Mouse (Mus musculus) bone marrow, adult 2 months (tissue): Measurements from ENCODE around the gene Sirt6. TPM values are rescaled to one million over a fixed set of nuclear protein-coding genes. Genes with fewer than 3 reads are reported as not detected.
A peak's percentile ranks its signal among the peaks of the same experiment; 100 is the strongest.
"Not testable (repeated sequence)": the region's sequence is repeated elsewhere in the genome, so short reads cannot be mapped to it uniquely, and the experiment has no call there.

ENCODE experiments used
- H3K27ac ChIP-seq: fragments of 200-500 bp; 2 replicates; pipeline ENCODE4 v1.5.1; 2012; ENCODE audit warnings: low read depth, mild to moderate bottlenecking, control low read depth, inconsistent platforms, low read length; ENCODE audit not compliant: control insufficient read depth, poor library complexity, insufficient read depth
- H3K4me1 ChIP-seq: fragments of 200-500 bp; 2 replicates; pipeline ENCODE4 v1.6.1; 2011; ENCODE audit warnings: low read length; ENCODE audit not compliant: control insufficient read depth, insufficient read depth
- H3K4me3 ChIP-seq: fragments of 200-500 bp; replicated peaks from 2 replicates; pipeline ENCODE3; 2011; ENCODE audit warnings: mild to moderate bottlenecking, low read depth, low read length, control low read depth; ENCODE audit not compliant: control insufficient read depth
- CTCF ChIP-seq: fragments of 200-500 bp; IDR thresholded peaks from 2 replicates; pipeline ENCODE4 v1.5.1; 2011; ENCODE audit warnings: low read length, control low read depth; ENCODE audit not compliant: control insufficient read depth, insufficient read depth
- POLR2A ChIP-seq: fragments of 200-500 bp; IDR thresholded peaks from 2 replicates; pipeline ENCODE4 v1.6.1; 2011; ENCODE audit warnings: low read depth, mild to moderate bottlenecking, control low read depth, low read length, borderline replicate concordance; ENCODE audit not compliant: control insufficient read depth
- WGBS: fragments of 180-500 bp; shearing (Covaris S2); methylation state at CpG from one replicate; pipeline ENCODE4 v1.1.7; 2018; 5-methylcytosine and 5-hydroxymethylcytosine counted together
- polyA plus RNA-seq: library from polyadenylated mRNA; stranded (reverse); fragments of >200 nt; gene quantifications from 2 replicates; pipeline ENCODE4 v1.2.4, GENCODE M21; 2011; ENCODE audit warnings: low replicate concordance; ENCODE audit not compliant: missing spikeins, insufficient read depth, insufficient read length

The Sirt6 gene
- 7.7 and 16.8 TPM in 2 replicates for polyA plus RNA-seq

DNA sequence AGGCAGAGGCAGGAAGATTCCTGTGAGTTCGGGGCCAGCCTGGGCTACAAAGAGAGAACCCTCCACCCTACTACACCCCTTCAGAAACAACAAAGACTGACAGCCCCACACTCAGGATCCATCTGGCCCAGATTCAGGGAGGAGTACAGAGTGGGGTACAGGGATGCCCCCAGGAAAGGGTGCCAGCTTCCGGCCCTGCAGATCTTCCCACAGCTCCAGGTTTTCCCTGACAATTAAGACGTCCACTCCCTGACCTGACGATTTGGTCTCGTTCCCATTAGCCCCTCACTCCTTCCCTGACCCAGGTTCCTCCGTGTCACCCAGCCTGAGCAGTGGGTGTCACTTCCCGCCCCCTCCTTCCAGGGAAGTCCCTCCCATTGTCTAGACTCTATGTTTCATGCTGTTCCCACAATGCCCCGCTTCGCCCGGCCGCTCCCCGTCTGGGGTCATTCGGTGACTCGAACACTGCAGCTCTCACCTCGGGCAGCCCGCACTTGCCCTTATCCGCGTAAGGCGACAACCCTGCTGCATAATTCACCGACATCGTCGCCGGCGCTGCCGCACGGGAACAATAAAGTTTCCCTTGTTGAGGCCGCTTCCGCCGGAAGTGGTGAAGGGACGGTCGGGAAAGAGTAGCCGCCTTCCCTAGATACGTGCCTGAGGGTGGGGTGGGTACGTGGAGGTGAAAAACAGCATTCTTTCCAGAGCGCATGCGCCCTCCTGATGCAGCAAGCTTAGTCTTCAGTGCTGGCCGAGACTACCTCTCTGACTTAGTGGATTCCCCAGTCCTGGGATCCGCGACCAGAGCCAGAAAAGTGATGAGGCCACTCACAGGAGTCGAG, at the start of gene Sirt6:
Gene Sirt6 (minus strand): TSS at position 804 of the 842 bp plus-strand sequence.
- H3K27ac ChIP-seq, result peak within 1 kb of the TSS; percentile 72
- H3K4me1 ChIP-seq, result no peaks in the 10 kb centered on the region; the same call in none of the 2 replicates
- H3K4me3 ChIP-seq, result peak within 1 kb of the TSS; percentile 83
- WGBS, result 3% methylated on average over 40 of the region's 40 CpGs
- TF ChIP-seq POLR2A (peak; percentile 63; the same call in 1 of the 2 replicates), CTCF (no peak)

DNA sequence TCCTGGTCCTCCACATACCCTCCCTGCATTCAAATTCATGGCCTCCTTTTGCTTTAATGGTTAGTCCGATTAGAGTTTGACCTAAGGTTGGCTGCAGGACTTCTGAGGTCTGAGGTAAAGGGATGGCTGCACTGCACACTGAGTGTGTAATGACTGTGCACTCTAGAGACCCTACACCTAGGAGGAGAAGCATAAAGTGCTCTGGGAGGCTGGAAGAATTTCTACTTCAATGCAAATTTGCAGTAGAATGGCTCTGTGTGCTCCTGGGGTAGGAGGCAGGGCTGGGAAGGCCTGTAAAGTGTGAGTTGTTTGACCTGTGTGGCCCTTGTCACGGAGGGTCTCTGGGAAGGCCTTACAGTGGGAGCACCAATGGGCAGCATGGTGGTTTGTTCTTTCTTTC, 28.6 kb upstream of the Sirt6 start:
- TF ChIP-seq CTCF (no peak), POLR2A (no peak)

DNA sequence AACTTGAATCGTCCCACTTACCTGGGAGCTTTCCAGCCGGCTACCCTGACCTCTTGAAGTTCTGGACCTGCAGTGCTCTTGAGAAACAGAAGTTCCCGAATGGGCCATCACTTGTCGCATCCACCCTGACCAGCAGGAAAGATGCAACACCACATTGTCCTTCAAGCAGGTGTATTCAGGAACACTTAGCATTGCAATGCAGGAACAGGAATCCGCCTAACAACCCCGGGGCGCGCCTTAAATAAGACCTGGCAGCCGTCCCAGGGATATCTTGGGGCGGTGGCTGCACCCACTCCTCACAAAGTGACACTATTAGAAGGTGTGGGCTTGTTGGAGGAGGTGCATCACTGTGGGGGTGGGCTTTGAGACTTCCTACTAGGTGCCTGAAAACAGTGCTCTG, 27.6 kb upstream of the Sirt6 start:
- H3K4me1 ChIP-seq, result no peaks in the 10 kb centered on the region
- H3K4me3 ChIP-seq, result no peak overlapping the region
- 91% methylated on average over 10 of the region's 10 CpGs for WGBS
- H3K27ac ChIP-seq, result no peak overlapping the region; the same call in 1 of the 2 replicates
- no peak for TF ChIP-seq POLR2A
- no peak for TF ChIP-seq CTCF

More for the DNA sequence above, 28.6 kb upstream of the Sirt6 start:
- Histone ChIP-seq H3K4me3 (no peak overlapping the region), H3K4me1 (no peaks in the 10 kb centered on the region), H3K27ac (no peak overlapping the region)
- 89% methylated on average over 2 of the region's 2 CpGs for WGBS

DNA sequence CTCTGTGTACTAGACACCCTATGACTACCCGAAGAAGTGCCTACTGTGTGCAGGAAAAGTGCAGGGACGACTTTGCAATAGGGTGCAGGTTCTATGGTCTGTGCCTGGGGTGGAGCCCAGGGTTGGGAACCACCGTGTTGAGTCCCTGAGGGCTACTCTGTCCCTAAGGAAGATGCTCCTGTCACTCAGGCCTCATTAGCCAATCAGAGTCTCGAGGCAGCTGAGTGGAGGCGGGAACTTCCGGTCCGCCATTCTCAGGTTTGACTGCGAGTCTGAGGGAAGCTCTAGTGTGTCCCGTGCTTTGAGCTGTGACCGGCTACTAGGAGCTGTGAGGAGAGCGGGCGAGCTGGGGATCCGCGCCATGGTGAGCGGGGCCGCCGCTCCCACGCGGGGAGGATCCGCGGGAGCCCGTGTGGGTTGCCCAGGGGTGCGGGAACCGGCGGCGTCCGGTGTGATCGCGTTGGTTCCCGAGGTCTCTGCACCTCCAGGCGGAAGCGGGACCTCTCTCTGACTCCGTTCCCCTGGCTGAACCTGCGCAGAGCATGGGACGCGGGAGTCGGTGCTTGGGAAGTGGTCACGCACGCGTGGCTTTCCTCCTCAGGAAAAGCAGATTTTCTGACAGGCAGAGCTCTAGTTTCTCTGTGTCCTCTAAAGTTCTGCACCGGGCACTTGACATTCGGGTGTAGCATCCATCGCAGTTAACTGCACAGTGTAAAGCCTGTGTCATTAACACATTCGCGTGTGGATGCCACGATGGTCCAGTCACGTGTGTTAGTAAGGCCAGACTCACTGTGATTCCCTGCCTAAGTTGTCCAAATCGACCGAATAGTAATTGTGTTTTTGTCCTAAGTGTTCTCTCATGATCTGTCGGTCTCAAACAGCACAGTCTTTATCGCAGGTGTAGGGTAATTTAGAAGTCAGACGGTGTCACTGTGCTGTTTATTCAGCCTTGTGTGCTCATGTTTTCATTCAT, 21.5 kb upstream of the Sirt6 start, which contains the start of gene Gm10778:
Gene Gm10778 (plus strand): TSS at position 257 of the 973 bp plus-strand sequence.
- H3K4me3 ChIP-seq, result peak within 1 kb of the TSS; percentile 65
- peak within 1 kb of the TSS; percentile 52; the same call in 1 of the 2 replicates for H3K27ac ChIP-seq
- 4% methylated on average over 39 of the region's 52 CpGs for WGBS
- H3K4me1 ChIP-seq, result not testable (repeated sequence)

DNA sequence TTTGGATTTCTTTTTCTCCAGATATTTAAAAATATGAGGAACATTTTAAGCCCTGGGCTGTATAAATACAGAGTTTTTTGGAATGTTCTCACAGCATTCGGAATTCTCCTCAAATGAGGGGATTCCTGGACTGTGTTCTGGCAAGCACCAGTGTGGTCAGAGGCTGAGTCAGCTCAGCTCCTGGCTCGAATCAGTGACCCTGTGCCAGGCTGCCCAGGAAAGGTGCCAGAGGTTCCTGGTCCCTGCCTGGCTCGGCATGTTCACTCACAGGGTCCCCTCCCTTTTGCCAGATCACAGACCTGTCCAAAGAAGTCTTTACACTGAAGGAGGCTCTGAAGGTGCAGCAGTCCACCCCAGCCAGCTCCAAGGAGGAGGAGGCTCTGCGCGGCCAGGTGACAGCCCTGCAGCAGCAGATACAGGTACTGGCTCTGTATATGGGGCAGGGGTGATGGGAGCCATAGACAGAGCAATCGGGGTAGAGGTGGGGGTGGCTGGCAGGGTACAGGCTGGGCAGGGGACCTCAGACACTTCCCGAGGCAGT, 18.5 kb upstream of the Sirt6 start:
- H3K27ac ChIP-seq, result no peak overlapping the region
- H3K4me1 ChIP-seq, result peaks cover 3% of the 10 kb centered on the region; the same call in 1 of the 2 replicates
- TF ChIP-seq CTCF (no peak), POLR2A (no peak)
- H3K4me3 ChIP-seq, result no peak overlapping the region
- 86% methylated on average over 7 of the region's 7 CpGs for WGBS

DNA sequence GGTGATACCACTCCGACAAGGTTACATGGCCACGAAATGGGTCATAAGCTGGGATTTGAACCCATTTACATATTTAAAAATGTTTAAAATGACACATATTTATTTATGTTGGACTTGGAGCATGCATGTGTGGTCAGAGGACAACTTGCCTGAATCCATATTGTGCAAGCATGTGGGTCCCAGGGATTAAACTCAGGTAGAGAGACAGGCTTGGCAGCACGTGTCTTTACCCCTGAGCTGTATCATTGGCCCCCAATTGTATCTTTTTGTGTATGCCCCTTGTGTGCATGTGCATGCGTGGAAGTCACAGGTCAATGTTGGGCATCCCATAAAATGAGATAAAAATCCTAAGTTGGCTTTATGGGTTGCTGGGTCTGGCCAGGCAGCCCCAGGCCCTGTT, 17.8 kb upstream of the Sirt6 start:
- H3K4me3 ChIP-seq, result no peak overlapping the region
- TF ChIP-seq CTCF (no peak), POLR2A (no peak)
- 87% methylated on average over 4 of the region's 4 CpGs for WGBS
- no peak overlapping the region for H3K27ac ChIP-seq
- H3K4me1 ChIP-seq, result peaks cover 3% of the 10 kb centered on the region; the same call in 1 of the 2 replicates

DNA sequence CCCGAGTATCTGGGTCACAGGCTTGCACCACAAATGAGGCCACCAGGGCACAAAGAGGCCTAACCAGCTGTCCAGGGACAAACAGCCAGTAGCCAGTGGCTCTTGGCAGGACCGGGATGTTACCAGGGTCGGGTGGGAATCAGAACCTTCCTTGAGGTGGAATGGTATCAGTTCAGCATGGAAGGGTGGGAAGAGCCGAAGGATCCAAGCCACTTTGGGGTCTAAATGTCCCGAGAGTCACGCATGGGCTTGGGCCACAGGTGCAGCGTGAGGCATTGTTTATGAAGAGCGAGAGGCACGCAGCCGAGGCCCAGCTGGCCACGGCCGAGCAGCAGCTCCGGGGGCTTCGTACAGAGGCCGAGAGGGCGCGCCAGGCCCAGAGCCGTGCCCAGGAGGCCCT, 17.1 kb upstream of the Sirt6 start:
- TF ChIP-seq CTCF, result no peak
- TF ChIP-seq POLR2A, result no peak
- Histone ChIP-seq H3K27ac (no peak overlapping the region), H3K4me1 (peaks cover 3% of the 10 kb centered on the region; the same call in 1 of the 2 replicates), H3K4me3 (no peak overlapping the region)
- 91% methylated on average over 18 of the region's 18 CpGs for WGBS

DNA sequence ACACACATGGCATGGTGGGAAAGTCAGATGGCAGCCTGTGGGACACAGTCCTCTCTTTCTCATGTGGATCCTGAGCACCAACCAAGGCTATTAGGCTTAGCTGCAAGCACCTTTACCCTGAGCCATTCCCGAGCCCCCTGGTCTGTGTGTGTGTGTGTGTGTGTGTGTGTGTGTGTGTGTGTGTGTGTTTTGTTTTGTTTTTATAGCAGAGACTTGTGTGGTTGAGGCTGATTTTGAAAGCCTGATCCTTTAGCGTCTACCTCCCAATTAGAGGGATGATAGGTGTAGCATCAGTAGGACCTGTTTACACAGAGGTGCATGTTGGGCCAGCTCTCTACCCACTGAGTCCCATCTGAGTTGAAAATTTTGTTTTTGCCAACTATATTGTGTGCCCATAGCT, 16.6 kb upstream of the Sirt6 start:
- TF ChIP-seq POLR2A (no peak), CTCF (no peak)
- peak overlapping the region; percentile 76 for H3K4me3 ChIP-seq
- WGBS, result 53% methylated on average over 2 of the region's 2 CpGs
- peaks cover 3% of the 10 kb centered on the region; the same call in 1 of the 2 replicates for H3K4me1 ChIP-seq
- H3K27ac ChIP-seq, result no peak overlapping the region
